Mouse (Mus musculus) CD4-positive, CD25-positive, alpha-beta regulatory T cell, adult 4 months (primary cell): ENCODE data around the gene Ckap5. TPM values are rescaled to one million over a fixed set of nuclear protein-coding genes. Genes with fewer than 3 reads are reported as not detected.

Experiments used
- ATAC-seq: one replicate; pipeline ENCODE4 v1.8.0; 2017
- polyA plus RNA-seq, 2 experiments: library from polyadenylated mRNA; unstranded; fragments of 100-300 nt; shearing (Covaris generic); gene quantifications; one replicate each; pipeline ENCODE4 v1.2.1; 2017

Ckap5 gene
- polyA plus RNA-seq, 2 experiments from 2014 or later: 44.5 to 62.8 TPM

DNA sequence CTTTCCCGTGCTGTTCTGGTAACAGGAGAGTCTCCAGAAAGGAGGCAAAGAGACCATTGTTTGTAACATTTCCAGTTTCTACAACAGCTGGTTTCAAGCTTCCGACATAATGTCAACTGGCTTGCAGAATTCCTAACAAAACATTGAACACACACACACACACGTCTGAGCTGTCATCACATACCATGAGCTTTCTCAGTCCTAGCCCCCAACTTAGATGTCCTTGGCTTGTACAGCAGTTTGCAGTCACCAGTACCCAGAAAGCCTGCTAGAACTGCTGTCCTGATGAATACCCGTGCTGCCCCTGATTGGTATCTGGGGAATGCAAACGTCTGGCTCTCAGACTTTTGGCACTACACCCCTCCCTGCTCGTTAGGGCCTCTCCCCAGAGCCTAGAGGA lies 129.3 kb downstream of the Ckap5 start:
- ATAC-seq: no peak

DNA sequence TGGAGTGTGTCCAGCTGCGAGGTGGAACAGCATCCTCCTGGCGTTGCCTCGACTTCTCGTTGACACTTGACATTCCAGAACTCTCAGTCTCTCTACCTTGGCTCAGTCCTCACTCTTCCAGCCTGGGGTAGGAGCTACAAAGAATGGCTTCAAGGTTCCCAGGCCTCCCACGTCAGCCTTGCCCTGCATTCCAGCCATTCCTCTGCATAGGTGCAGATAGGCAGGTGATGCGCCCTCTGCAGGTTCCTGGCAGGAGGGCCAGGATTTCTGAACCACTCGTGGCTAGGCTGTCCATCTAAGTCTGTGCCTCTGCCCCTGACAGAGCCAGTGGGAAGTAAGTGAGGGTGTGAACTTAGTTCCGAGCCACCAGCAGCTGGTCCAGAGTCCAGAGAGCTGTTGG lies 130.2 kb downstream of the Ckap5 start:
- ATAC-seq: no peak

GRCm38 (mm10) chr2:91659657-91660056 lies 133.1 kb downstream of the Ckap5 start:
- ATAC-seq: no peak

GRCm38 (mm10) chr2:91660981-91661380 lies 134.4 kb downstream of the Ckap5 start:
- no peak for ATAC-seq

DNA sequence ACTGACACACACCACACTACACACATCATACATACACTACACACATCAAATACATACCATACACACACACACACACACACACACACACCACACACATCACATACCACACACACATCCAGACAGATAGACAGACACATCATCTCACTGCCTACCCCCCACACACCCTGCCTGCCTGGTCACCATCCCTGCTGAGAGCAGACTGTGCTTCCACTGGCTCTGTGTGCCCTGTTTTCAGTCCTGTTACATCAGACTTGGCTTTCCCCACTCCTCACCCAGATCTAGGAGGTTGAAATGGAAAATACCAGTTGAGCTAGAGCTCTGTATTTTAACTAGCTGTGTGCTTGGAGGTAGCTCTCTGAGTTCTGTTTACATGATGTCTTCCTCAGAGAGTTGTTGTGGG lies 138.2 kb downstream of the Ckap5 start:
- no peak for ATAC-seq

DNA sequence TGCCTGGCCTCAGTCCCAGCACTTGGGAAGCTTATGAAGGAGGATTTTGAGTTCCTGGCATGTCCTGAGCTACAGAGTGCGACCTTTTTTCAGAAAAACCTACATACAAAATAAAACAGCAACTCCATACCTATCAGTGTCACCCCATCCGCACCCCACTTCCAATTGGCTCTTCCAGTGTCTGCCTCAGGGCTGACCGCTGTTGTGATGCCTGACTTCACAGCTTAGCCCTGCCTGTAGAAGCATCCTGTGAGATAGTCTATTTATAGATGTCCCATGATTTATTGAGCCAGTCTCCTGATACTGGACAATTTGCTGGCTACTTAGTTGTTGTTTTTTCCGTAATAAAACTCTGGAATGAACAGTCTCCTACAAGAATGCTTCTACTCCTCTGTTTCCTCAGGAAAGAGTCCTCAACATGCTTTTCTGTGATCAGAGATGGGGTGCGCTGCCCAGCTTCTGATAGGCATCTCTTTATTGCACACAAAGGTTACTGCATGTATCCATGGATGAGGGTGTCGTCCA lies 139.9 kb downstream of the Ckap5 start:
- ATAC-seq: no peak

GRCm38 (mm10) chr2:91667747-91668146 lies 141.2 kb downstream of the Ckap5 start:
- no peak for ATAC-seq

- no peak for ATAC-seq
Observed at GRCm38 (mm10) chr2:91669326-91669725, 142.8 kb downstream of the Ckap5 start.

DNA sequence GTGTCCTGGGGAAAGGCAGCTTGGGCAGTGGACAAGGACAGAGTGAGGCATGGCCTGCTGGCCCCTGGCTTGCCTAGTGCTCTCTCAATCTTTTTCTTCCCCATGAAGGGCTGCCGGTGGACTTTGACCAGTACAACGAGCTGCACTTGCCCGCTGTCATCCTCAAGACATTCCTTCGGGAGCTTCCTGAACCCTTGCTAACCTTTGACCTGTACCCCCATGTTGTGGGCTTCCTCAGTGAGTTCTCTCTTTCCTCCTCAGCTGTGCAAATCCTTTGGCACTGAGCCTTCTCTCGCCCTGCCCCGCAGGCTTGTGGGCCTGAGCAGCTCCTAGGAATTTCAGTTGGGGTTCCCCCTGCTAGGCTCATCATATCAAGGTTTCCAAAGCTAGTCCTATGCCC lies 143.5 kb downstream of the Ckap5 start:
- ATAC-seq: no peak

Other genes starting within 250 kb of the Ckap5 start
- gene 1110051M20Rik, start 82.1 kb upstream of the Ckap5 start, polyA plus RNA-seq: 10 to 100 TPM; 40.3 to 55.7 TPM
- under 1 TPM; 0.10 to 0.19 TPM for gene Lrp4, start 69.3 kb upstream of the Ckap5 start, polyA plus RNA-seq
- gene F2, start 109.7 kb downstream of the Ckap5 start, polyA plus RNA-seq: under 1 TPM; 0.23 to 0.38 TPM
- gene Zfp408, start 123.0 kb downstream of the Ckap5 start, polyA plus RNA-seq: 10 to 100 TPM; 10.8 to 22.1 TPM
- gene Arhgap1, start 123.1 kb downstream of the Ckap5 start, polyA plus RNA-seq: 100 to 1,000 TPM; 160 to 256 TPM
- gene Atg13, start 183.8 kb downstream of the Ckap5 start, polyA plus RNA-seq: 10 to 100 TPM; 28.7 to 34.9 TPM
- 10 to 100 TPM; 16.2 to 21.4 TPM for gene Harbi1, start 184.1 kb downstream of the Ckap5 start, polyA plus RNA-seq
- gene Ambra1, start 203.4 kb downstream of the Ckap5 start, polyA plus RNA-seq: 10 to 100 TPM; 31.0 to 58.3 TPM